Mouse (Mus musculus): ENCODE measurements at regions not wholly inside any gene's neighbourhood (a gene's known extent, or its start where the extent isn't known, plus 50 kb on each side); places are given as distances from the start of the nearest gene placed in this dataset.

DNA sequence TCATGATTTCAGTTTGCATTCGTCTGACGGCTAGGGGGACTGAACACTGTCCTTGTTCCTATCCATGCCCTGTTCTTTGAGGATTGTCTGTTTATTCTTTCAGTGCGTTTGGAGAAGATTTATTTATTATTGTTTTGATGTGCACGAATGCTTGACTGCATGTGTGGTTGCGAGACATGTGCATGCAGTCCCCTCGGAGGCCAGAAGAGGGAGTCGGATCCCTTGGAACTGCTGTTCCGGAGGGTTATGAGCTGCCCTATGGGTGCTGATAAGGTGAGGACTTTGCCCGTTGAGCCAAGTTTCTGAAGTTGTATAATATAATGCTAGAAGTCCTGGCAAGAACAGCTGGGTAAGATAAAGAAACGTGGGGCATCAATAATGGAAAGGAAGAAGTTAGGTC is 519.9 kb downstream of the Rnf144b start:
- TF ChIP-seq POLR2A (IDR thresholded peaks at IDR 0.05; ENCODE audit: insufficient read depth, low read depth, low read length) (no peak), CTCF (IDR thresholded peaks at IDR 0.05; ENCODE audit: insufficient read depth, low read depth, low read length) (no peak)

All from olfactory bulb, adult 2 months (tissue).